In genomic region chr17:21707343-21707996, GRCm38 (mm10) we compare ENCODE assay signal across 8 mouse cellular contexts. TPM values are rescaled to one million over a fixed set of nuclear protein-coding genes. Genes with fewer than 3 reads are reported as not detected.
DNase-seq lines count a peak whose midpoint lies in the region; ATAC-seq lines count a peak whose summit lies in the region.

TSS of gene Zfp760 (plus strand) at chr17:21707741.

- peak within 1 kb of the TSS; percentile 69 for H3K4me2 ChIP-seq in hindbrain, embryonic 14.5 days (replicated peaks)

- peaks cover 7% of the 10 kb centered on the region; the same call in 1 of the 2 replicates for H3K36me3 ChIP-seq in hindbrain, embryonic 14.5 days (replicated peaks; ENCODE audit: control insufficient read depth, insufficient read depth)

- WGBS in hindbrain, embryonic 14.5 days: 4% methylated on average over 26 of the region's 26 CpGs

- H3K27ac ChIP-seq in hindbrain, embryonic 14.5 days: peak within 1 kb of the TSS; percentile 73

- peak; percentile 98 for ATAC-seq in hindbrain, embryonic 14.5 days (ENCODE audit: low FRiP score)

- H3K27me3 ChIP-seq in hindbrain, embryonic 14.5 days (ENCODE audit: control insufficient read depth, insufficient read depth, low read length): no peaks in the 10 kb centered on the region

- peak; percentile 99 for DNase-seq in R1 (ENCODE audit: low read depth, low spot score)
- DNase-seq in cerebellum, postnatal 25 days: peak; percentile 76 to 83
- DNase-seq in frontal cortex, postnatal 25 days (ENCODE audit: low spot score in 2 of 2): peak; percentile 59 to 62
- DNase-seq in hindbrain, embryonic 14.5 days (ENCODE audit: low spot score): peak; percentile 87
- DNase-seq in layer of hippocampus, postnatal 36 days: peak; percentile 73 to 78
- DNase-seq in lung, postnatal 36 days: peak; percentile 97
- DNase-seq in retina, postnatal 1 day: peak; percentile 94
- DNase-seq in urinary bladder, adult 18-20 months (ENCODE audit: low spot score in 2 of 2): peak; percentile 66 to 81

- H3K4me3 ChIP-seq in hindbrain, embryonic 14.5 days (replicated peaks; ENCODE audit: low read length): peak within 1 kb of the TSS; percentile 62

- no peaks in the 10 kb centered on the region for H3K9me3 ChIP-seq in hindbrain, embryonic 14.5 days (ENCODE audit: control insufficient read depth, low read length)

- peak within 1 kb of the TSS; percentile 78 for H3K9ac ChIP-seq in hindbrain, embryonic 14.5 days

- H3K4me1 ChIP-seq in hindbrain, embryonic 14.5 days (replicated peaks; ENCODE audit: control insufficient read depth, insufficient read depth, low read length): peaks cover 13% of the 10 kb centered on the region

RNA-seq across cellular contexts. Expression of gene Zfp760, which starts in this region (rescaled TPM):
- 13.4 and 13.8 TPM in 2 replicates for polyA plus RNA-seq in hindbrain, embryonic 14.5 days (2014; fragmentation: Nextera tagmentation; extraction: Ambion mirVana)
- total RNA-seq in layer of hippocampus, postnatal 36 days (2021): 10 to 100 TPM in 1 of 2 experiments, 1 to 10 TPM in 1; 8.2 to 10.0 TPM

Comparison
In these comparisons a context has a peak if more than half of its experiments do, and no peak if none do; other contexts are left out.
1. Peak in every context shown above with its lines: DNase-seq, ATAC-seq, H3K4me3 ChIP-seq and H3K27ac ChIP-seq.